Mouse (Mus musculus): ENCODE measurements around the gene Adamts4. TPM values are rescaled to one million over a fixed set of nuclear protein-coding genes. Genes with fewer than 3 reads are reported as not detected.

Adamts4 gene
- polyA plus RNA-seq, 1 experiment from 2014 or later, result 3.0 TPM

DNA sequence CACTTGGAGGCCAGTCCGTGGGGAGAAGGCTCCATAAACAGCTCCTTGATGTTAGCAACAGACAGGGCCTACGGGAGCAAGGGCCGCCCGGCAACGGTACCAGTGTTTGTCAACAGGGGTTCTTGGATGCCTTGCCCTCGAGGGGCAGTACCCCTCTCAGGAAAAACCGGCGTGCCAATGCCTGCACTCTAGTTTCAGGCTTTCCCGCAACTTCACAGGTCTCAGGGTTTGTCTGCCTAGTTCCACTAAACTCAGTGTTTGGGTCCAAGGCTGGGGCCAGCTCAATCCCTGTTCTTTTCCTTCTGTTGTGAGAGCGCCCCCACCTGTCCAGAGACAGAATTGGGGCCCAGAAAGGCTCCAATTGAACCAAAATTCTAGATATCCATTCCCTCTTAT lies 31.3 kb downstream of the Adamts4 start:
- WGBS, result 2% methylated on average over 10 of the region's 10 CpGs

GRCm38 (mm10) chr1:171282086-171282805 lies 32.0 kb downstream of the Adamts4 start:
- no peaks in the 10 kb centered on the region for H3K27me3 ChIP-seq (ENCODE audit: control insufficient read depth, insufficient read depth, low read length)
- 72% methylated on average over 18 of the region's 18 CpGs for WGBS
- H3K4me2 ChIP-seq (ENCODE audit: low read length), result peak overlapping the region; percentile 92
- H3K27ac ChIP-seq (replicated peaks in 1 of 2; ENCODE audit: control insufficient read depth in 1 of 2, insufficient read depth in 1 of 2, low read depth in 2 of 2, low read length in 2 of 2), result no peak overlapping the region
- peaks cover 8 to 25% of the 10 kb centered on the region in 2 experiments for H3K4me1 ChIP-seq (ENCODE audit: control insufficient read depth in 2 of 2, insufficient read depth in 2 of 2, low read length in 2 of 2)
- no peak for ATAC-seq (ENCODE audit: insufficient number of reproducible peaks, insufficient read depth, low FRiP score, low read depth)
- peaks cover 65% of the 10 kb centered on the region for H3K36me3 ChIP-seq (ENCODE audit: control insufficient read depth, insufficient read depth, low read length)
- peak overlapping the region; percentile 78 for H3K9ac ChIP-seq (ENCODE audit: low read length)
- H3K4me3 ChIP-seq (ENCODE audit: control insufficient read depth in 1 of 2, insufficient read depth in 1 of 2, low read depth in 1 of 2, low read length in 2 of 2), result peak overlapping the region in 1 of 2 experiments; percentile 76; a peak in 1 of 4 replicates
- no peaks in the 10 kb centered on the region for H3K9me3 ChIP-seq (ENCODE audit: control insufficient read depth, low read length)

More for the DNA sequence above, 31.3 kb downstream of the Adamts4 start:
- no peaks in the 10 kb centered on the region for H3K9me3 ChIP-seq (ENCODE audit: control insufficient read depth, low read length)
- peak; percentile 49 for ATAC-seq (ENCODE audit: insufficient number of reproducible peaks, insufficient read depth, low FRiP score, low read depth)
- H3K4me3 ChIP-seq (ENCODE audit: control insufficient read depth in 1 of 2, insufficient read depth in 1 of 2, low read depth in 1 of 2, low read length in 2 of 2), result peak overlapping the region; percentile 61 to 76
- peaks cover 6 to 20% of the 10 kb centered on the region in 2 experiments for H3K4me1 ChIP-seq (ENCODE audit: control insufficient read depth in 2 of 2, insufficient read depth in 2 of 2, low read length in 2 of 2)
- H3K27me3 ChIP-seq (ENCODE audit: control insufficient read depth, insufficient read depth, low read length), result no peaks in the 10 kb centered on the region
- H3K9ac ChIP-seq (ENCODE audit: low read length), result peak overlapping the region; percentile 78
- H3K4me2 ChIP-seq (ENCODE audit: low read length), result peak overlapping the region; percentile 92
- peak overlapping the region; percentile 78 to 89 for H3K27ac ChIP-seq (replicated peaks in 1 of 2; ENCODE audit: control insufficient read depth in 1 of 2, insufficient read depth in 1 of 2, low read depth in 2 of 2, low read length in 2 of 2)
- peaks cover 69% of the 10 kb centered on the region for H3K36me3 ChIP-seq (ENCODE audit: control insufficient read depth, insufficient read depth, low read length)

DNA sequence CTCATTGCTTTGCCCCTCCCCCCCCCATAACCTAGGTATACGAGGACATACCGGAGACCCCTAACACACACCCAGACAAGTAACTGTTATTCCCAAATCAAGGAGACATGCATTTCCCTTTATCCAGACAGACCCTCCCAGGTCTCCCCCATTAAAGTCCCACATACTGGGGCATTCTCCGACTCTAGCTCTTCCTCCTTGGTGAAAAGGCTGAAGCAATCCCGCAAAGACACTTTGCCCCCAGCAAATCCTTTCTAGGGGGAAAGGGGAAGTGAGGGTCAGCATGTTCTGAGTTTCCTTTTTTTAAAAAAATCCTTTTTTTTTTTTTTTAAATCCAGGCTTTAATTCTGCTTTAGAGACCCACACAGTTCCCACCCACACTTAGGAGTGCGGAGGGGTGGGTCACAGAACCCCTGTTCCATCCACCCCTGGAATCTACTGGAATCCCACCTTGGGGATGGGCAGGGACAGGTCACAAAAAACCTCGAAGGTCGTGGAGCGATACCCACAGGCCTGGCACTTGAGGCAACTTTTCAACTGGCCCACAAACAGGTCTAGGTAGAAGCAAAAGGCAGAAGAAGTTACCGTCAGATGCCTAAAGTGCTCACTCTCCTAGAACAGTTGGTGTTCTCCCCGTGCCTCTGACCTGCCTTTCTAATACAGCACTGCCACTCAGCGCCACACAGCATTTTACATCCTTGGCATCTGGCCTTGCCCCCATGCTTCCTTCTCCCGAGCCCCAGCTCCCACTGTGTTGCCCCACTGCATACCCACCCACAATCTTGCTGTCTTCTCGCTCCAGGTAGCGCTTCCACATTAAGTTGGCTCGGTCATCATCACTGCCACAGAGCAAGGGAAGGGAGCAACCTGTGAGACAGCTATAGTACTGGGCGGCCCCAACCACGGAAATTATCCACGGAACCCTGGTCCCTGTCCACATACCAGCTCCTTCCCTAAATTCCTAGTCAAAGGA lies 33.3 kb downstream of the Adamts4 start:
- Histone ChIP-seq H3K9ac (ENCODE audit: low read length) (no peak overlapping the region), H3K9me3 (ENCODE audit: control insufficient read depth, low read length) (no peaks in the 10 kb centered on the region), H3K4me3 (ENCODE audit: control insufficient read depth in 1 of 2, insufficient read depth in 1 of 2, low read depth in 1 of 2, low read length in 2 of 2) (no peak overlapping the region), H3K27ac (replicated peaks in 1 of 2; ENCODE audit: control insufficient read depth in 1 of 2, insufficient read depth in 1 of 2, low read depth in 2 of 2, low read length in 2 of 2) (no peak overlapping the region), H3K36me3 (ENCODE audit: control insufficient read depth, insufficient read depth, low read length) (peaks cover 56% of the 10 kb centered on the region), H3K4me2 (ENCODE audit: low read length) (no peak overlapping the region), H3K27me3 (ENCODE audit: control insufficient read depth, insufficient read depth, low read length) (no peaks in the 10 kb centered on the region), H3K4me1 (ENCODE audit: control insufficient read depth in 2 of 2, insufficient read depth in 2 of 2, low read length in 2 of 2) (peaks cover 10 to 32% of the 10 kb centered on the region in 2 experiments)
- ATAC-seq (ENCODE audit: insufficient number of reproducible peaks, insufficient read depth, low FRiP score, low read depth), result no peak
- 91% methylated on average over 18 of the region's 18 CpGs for WGBS

GRCm38 (mm10) chr1:171284491-171284890 lies 34.3 kb downstream of the Adamts4 start:
- Histone ChIP-seq H3K9me3 (ENCODE audit: control insufficient read depth, low read length) (no peaks in the 10 kb centered on the region), H3K4me3 (ENCODE audit: control insufficient read depth in 1 of 2, insufficient read depth in 1 of 2, low read depth in 1 of 2, low read length in 2 of 2) (no peak overlapping the region), H3K4me1 (ENCODE audit: control insufficient read depth in 2 of 2, insufficient read depth in 2 of 2, low read length in 2 of 2) (peaks cover 10 to 32% of the 10 kb centered on the region in 2 experiments), H3K36me3 (ENCODE audit: control insufficient read depth, insufficient read depth, low read length) (peaks cover 62% of the 10 kb centered on the region), H3K9ac (ENCODE audit: low read length) (no peak overlapping the region), H3K4me2 (ENCODE audit: low read length) (no peak overlapping the region), H3K27ac (replicated peaks in 1 of 2; ENCODE audit: control insufficient read depth in 1 of 2, insufficient read depth in 1 of 2, low read depth in 2 of 2, low read length in 2 of 2) (no peak overlapping the region), H3K27me3 (ENCODE audit: control insufficient read depth, insufficient read depth, low read length) (no peaks in the 10 kb centered on the region)
- no peak for ATAC-seq (ENCODE audit: insufficient number of reproducible peaks, insufficient read depth, low FRiP score, low read depth)
- WGBS, result 91% methylated on average over 15 of the region's 15 CpGs

- no peak for ATAC-seq (ENCODE audit: insufficient number of reproducible peaks, insufficient read depth, low FRiP score, low read depth)
- H3K9ac ChIP-seq (ENCODE audit: low read length), result 0 out of 2 replicates have a peak overlapping the region, but pooled peaks have one; percentile 25
- no peak overlapping the region for H3K4me2 ChIP-seq (ENCODE audit: low read length)
- no peaks in the 10 kb centered on the region for H3K27me3 ChIP-seq (ENCODE audit: control insufficient read depth, insufficient read depth, low read length)
- no peaks in the 10 kb centered on the region for H3K9me3 ChIP-seq (ENCODE audit: control insufficient read depth, low read length)
- H3K27ac ChIP-seq (replicated peaks in 1 of 2; ENCODE audit: control insufficient read depth in 1 of 2, insufficient read depth in 1 of 2, low read depth in 2 of 2, low read length in 2 of 2), result no peak overlapping the region
- H3K4me1 ChIP-seq (ENCODE audit: control insufficient read depth in 2 of 2, insufficient read depth in 2 of 2, low read length in 2 of 2), result peaks cover 5 to 24% of the 10 kb centered on the region in 2 experiments
- peaks cover 69% of the 10 kb centered on the region for H3K36me3 ChIP-seq (ENCODE audit: control insufficient read depth, insufficient read depth, low read length)
- no peak overlapping the region for H3K4me3 ChIP-seq (ENCODE audit: control insufficient read depth in 1 of 2, insufficient read depth in 1 of 2, low read depth in 1 of 2, low read length in 2 of 2)
- WGBS, result 84% methylated on average over 20 of the region's 20 CpGs
Observed at GRCm38 (mm10) chr1:171285096-171285892, 35.1 kb downstream of the Adamts4 start.

- Histone ChIP-seq H3K27me3 (ENCODE audit: control insufficient read depth, insufficient read depth, low read length) (no peaks in the 10 kb centered on the region), H3K36me3 (ENCODE audit: control insufficient read depth, insufficient read depth, low read length) (peaks cover 69% of the 10 kb centered on the region), H3K27ac (replicated peaks in 1 of 2; ENCODE audit: control insufficient read depth in 1 of 2, insufficient read depth in 1 of 2, low read depth in 2 of 2, low read length in 2 of 2) (no peak overlapping the region), H3K4me2 (ENCODE audit: low read length) (peak overlapping the region; percentile 65), H3K9me3 (ENCODE audit: control insufficient read depth, low read length) (no peaks in the 10 kb centered on the region), H3K4me1 (ENCODE audit: control insufficient read depth in 2 of 2, insufficient read depth in 2 of 2, low read length in 2 of 2) (peaks cover 4 to 21% of the 10 kb centered on the region in 2 experiments), H3K4me3 (ENCODE audit: control insufficient read depth in 1 of 2, insufficient read depth in 1 of 2, low read depth in 1 of 2, low read length in 2 of 2) (0 out of 4 replicates have a peak overlapping the region, but pooled peaks of 1 of the 2 experiments have one; percentile 80), H3K9ac (ENCODE audit: low read length) (peak overlapping the region; percentile 96; the same call in 1 of the 2 replicates)
- ATAC-seq (ENCODE audit: insufficient number of reproducible peaks, insufficient read depth, low FRiP score, low read depth), result no peak
- WGBS, result 81% methylated on average over 19 of the region's 19 CpGs
Observed at GRCm38 (mm10) chr1:171286517-171286916, 36.3 kb downstream of the Adamts4 start.
